Mouse (Mus musculus) brain, embryonic 14.5 days (tissue): Measurements from ENCODE around the gene Krt28.

Experiments used
- CTCF ChIP-seq: fragments of 200-500 bp; IDR thresholded peaks from 2 replicates; pipeline ENCODE4 v1.5.1; 2012; ENCODE audit warnings: inconsistent platforms, mild to moderate bottlenecking, moderate library complexity, borderline replicate concordance; ENCODE audit not compliant: insufficient read depth, insufficient read length; ENCODE audit errors: extremely low read depth
- POLR2A ChIP-seq: fragments of 200-500 bp; IDR thresholded peaks from 2 replicates; pipeline ENCODE4 v1.6.1; 2012; ENCODE audit warnings: mild to moderate bottlenecking, inconsistent platforms, borderline replicate concordance; ENCODE audit not compliant: poor library complexity, insufficient read depth, insufficient read length, severe bottlenecking; ENCODE audit errors: extremely low read depth

- TF ChIP-seq POLR2A (no peak), CTCF (no peak)
These were observed at the start of gene Krt28 for GRCm38 (mm10) chr11:99374803-99375202.
